Mouse (Mus musculus): ENCODE data around the gene Casp9.

Casp9 gene

GRCm38 (mm10) chr4:141817706-141818105 lies 24.3 kb downstream of the Casp9 start:
- DNase-seq (ENCODE audit: low spot score in 2 of 2), result no peak

GRCm38 (mm10) chr4:141818861-141819260 lies 25.4 kb downstream of the Casp9 start:
- no peak for DNase-seq (ENCODE audit: low spot score in 2 of 2)

DNA sequence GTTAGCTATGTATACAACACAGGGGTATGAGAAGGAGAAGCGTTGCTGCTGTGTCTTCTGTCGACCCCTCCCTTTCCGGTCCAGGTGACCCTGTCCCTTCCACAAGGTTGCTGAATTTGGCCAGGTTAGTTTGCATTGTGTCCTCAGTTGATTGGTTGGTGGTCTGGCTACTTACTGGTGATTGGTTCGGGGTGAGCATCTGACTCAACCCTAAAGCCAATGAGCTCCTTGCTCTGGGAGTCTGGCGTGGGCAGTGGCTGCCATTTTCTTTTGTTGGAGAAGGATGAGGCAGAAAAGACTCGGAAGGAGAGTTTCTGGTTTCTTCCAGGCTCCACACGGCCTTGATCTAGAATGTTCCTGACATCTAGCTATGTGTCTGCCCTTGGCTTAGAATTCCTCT lies 25.9 kb downstream of the Casp9 start:
- DNase-seq (ENCODE audit: low spot score in 2 of 2), result no peak

GRCm38 (mm10) chr4:141821178-141821577 lies 27.8 kb downstream of the Casp9 start:
- no peak for DNase-seq (ENCODE audit: low spot score in 2 of 2)

GRCm38 (mm10) chr4:141822089-141822488 lies 28.7 kb downstream of the Casp9 start:
- no peak for DNase-seq (ENCODE audit: low spot score in 2 of 2)

GRCm38 (mm10) chr4:141822979-141823378 lies 29.6 kb downstream of the Casp9 start:
- DNase-seq (ENCODE audit: low spot score in 2 of 2), result no peak

GRCm38 (mm10) chr4:141826060-141826459 lies 32.6 kb downstream of the Casp9 start, which contains the start of gene Cela2a:
Gene Cela2a (minus strand): TSS chr4:141826160.
- no peak for DNase-seq (ENCODE audit: low spot score in 2 of 2)

DNA sequence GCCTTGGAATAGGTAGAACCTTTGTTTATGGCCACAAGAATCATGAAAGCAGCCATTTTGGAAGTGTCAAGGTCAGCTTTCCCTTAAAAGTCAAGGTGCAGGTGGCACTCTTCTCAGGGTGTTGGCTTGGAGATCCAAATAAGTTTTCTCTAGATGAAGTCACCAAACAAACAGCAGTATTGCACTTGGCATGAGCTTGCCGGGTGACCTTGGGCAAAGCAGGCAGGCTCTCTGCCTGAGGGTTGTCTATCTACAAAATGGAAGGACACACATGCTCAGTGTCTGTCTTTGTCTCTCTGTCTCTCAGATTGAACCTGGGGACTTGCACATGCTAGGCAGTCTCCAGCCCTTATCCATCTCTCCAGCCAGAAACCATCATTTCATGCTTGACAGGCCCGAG lies 34.0 kb downstream of the Casp9 start:
- DNase-seq (ENCODE audit: low spot score in 2 of 2), result no peak

DNA sequence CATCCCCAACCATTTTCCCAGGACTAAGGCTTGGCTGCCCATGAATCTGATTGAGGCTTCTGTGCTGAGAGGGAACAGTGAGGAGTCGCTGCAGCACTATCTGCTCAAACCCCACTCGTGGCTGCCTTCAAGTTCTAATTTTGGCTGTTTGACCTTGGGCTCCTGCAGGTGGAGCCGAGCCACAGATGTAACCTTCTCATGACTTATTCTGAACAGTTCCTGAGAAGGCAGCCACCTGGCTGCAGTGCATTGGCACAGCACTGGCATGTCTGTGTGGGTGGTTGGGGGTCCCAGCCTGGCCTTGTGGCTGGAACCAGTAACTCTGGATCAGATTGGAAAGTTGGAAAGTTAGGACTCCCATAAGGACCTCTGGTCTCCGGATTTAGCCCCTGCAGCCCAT lies 34.8 kb downstream of the Casp9 start:
- DNase-seq (ENCODE audit: low spot score in 2 of 2), result no peak

GRCm38 (mm10) chr4:141830381-141830780 lies 37.0 kb downstream of the Casp9 start:
- DNase-seq (ENCODE audit: low spot score in 2 of 2), result no peak

- DNase-seq (ENCODE audit: low spot score in 2 of 2), result no peak
These were observed 37.9 kb downstream of the Casp9 start for GRCm38 (mm10) chr4:141831361-141831760.

DNA sequence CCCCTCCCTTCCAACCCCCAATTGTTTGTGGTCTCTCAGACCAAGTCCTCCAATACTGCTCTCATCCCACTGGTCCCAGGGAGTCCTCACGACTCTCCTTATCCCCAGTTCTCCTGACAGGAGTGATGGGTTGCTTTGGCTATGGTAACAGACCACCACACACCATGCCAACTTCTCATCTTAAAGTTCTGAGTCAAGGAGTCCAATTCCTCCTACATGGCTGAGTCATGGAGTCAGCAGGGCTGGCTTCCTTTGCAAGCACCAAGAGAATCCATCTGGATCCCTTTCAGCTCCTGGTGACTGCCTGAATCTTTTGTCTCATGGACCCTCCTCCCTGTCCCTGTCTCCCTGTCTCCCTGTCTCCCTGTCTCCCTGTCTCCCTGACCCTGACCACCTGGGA lies 40.5 kb downstream of the Casp9 start:
- DNase-seq (ENCODE audit: low spot score in 2 of 2), result no peak

DNA sequence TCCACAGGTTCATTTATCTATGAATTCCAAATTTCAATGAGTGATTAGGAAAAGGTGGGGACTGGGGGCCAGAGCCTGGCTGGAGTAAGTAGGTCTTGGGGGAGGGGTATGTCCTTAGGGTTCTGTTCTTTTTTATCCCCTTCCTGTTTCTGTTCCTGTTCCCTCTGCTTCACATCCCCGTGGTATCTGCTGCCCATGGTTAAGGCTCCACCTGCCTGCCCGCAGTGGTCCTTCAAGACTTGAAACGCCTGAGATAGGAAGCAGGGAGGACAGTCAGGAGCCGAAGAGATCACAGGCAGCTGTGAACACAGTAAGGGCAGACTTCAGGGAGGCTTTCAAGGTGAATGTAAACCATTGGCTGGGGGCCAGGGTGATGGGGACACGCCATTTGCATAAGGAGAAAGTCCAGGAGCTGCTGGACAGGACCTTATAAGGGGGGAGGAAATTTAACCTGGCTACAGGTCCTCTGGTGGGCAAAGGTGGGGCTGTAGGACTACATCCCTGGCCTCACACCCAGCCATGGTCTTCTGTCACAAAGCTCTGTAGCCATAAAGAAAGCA lies 41.2 kb downstream of the Casp9 start:
- DNase-seq (ENCODE audit: low spot score in 2 of 2), result no peak

- no peak for DNase-seq (ENCODE audit: low spot score in 2 of 2)
These were observed 52.6 kb downstream of the Casp9 start, which contains the start of gene Ctrc for GRCm38 (mm10) chr4:141845999-141846398. Gene Ctrc (minus strand): TSS chr4:141846359.

GRCm38 (mm10) chr4:141853437-141853836 lies 60.0 kb downstream of the Casp9 start:
- peak in 1 of 2 experiments; percentile 56 for DNase-seq (ENCODE audit: low spot score in 2 of 2)

- peak; percentile 77 to 88 for DNase-seq (ENCODE audit: low spot score in 2 of 2)
These were observed 64.1 kb downstream of the Casp9 start for GRCm38 (mm10) chr4:141857422-141857930.

- DNase-seq (ENCODE audit: low spot score in 2 of 2), result peak in 1 of 2 experiments; percentile 47
These were observed 65.1 kb downstream of the Casp9 start for GRCm38 (mm10) chr4:141858501-141858900.

DNA sequence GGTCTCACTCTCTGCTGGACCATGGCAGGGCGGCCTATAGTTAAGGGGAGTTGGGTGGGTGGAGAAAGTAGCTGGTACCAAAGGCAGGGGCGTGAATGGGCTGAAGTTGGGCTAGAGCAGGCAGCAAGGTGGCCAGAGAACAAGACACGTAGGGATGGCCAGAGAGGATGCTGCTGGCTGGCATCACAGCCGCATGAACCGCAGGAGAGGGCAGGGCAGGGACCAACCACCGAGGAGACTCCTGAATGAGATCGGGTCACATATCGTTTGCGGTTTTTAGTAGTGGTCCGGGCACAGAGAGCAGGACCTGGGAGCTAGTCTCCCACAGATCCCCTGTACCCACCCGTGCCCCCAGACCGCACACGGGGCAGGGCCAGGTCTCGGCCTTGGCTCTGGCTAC lies 65.9 kb downstream of the Casp9 start:
- peak in 1 of 2 experiments; percentile 4 for DNase-seq (ENCODE audit: low spot score in 2 of 2)

GRCm38 (mm10) chr4:141860246-141860841 lies 66.9 kb downstream of the Casp9 start:
- DNase-seq (ENCODE audit: low spot score in 2 of 2), result peak in 1 of 2 experiments; percentile 8

DNA sequence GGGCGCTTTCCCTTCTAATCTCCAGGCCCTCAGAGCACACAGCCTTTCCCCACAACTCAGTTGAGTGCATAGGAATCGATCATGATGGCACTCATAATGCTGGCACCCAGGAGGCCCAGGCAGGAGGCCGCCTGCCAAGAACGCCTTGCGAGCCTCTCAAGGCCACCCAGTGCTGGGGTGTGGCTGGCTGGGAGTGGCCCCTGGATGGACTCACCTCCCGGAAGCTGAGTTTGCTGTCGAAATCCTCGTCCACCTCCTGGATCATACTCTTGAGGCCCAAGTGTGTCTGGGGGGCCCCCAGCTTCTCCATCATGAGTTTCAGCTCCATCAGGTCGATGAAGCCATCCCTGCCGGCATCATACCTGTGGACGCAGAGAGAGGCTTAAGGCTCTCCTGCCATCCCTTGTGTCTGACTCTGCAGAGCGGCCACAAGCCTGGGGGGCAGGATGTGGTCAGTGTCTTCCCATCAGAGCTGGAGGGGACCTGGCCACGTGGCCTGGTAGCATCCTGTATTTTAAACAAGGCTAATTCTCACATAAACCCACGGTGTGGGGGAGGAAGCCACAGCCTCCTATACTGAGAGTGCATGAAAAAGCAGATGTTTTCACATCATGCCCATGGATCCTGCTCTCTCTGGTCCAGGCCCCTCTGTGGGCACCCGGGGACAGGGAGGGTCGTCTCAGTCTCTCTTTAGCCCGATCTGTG lies 68.3 kb downstream of the Casp9 start:
- DNase-seq (ENCODE audit: low spot score in 2 of 2), result no peak

GRCm38 (mm10) chr4:141862867-141863266 lies 69.5 kb downstream of the Casp9 start:
- DNase-seq (ENCODE audit: low spot score in 2 of 2), result peak in 1 of 2 experiments; percentile 4

GRCm38 (mm10) chr4:141863726-141864280 lies 70.4 kb downstream of the Casp9 start:
- peak in 1 of 2 experiments; percentile 5 for DNase-seq (ENCODE audit: low spot score in 2 of 2)

Data from frontal cortex, postnatal 14 days (tissue).